ENCODE assay signal across 10 mouse cellular contexts in genomic region chr17:27047762-27048444, GRCm38 (mm10). TPM values are rescaled to one million over a fixed set of nuclear protein-coding genes. Genes with fewer than 3 reads are reported as not detected.
DNase-seq lines count a peak whose midpoint lies in the region; ATAC-seq and TF ChIP-seq lines count a peak whose summit lies in the region.
"Had no signal": no experiment of that assay in that cellular context is flagged by ENCODE, and none has a peak within 500 bp of the region (broad histone marks: within the 10 kb centered on the region; RNA-seq: fewer than 3 reads in every experiment).

No protein-coding gene starts in this region.

- no peaks in the 10 kb centered on the region for H3K27me3 ChIP-seq in heart, embryonic 15.5 days
- no peaks in the 10 kb centered on the region for H3K27me3 ChIP-seq in testis, adult 2 months (ENCODE audit: control insufficient read depth, insufficient read depth, low read length)
- no peaks in the 10 kb centered on the region for H3K27me3 ChIP-seq in heart, embryonic 16.5 days (ENCODE audit: control insufficient read depth, insufficient read depth, low read length)
- H3K27me3 ChIP-seq in stomach, embryonic 16.5 days (ENCODE audit: control insufficient read depth, insufficient read depth, low read length), result no peaks in the 10 kb centered on the region

- H3K9me3 ChIP-seq in heart, embryonic 15.5 days (replicated peaks), result no peaks in the 10 kb centered on the region
- no peaks in the 10 kb centered on the region for H3K9me3 ChIP-seq in heart, embryonic 16.5 days (replicated peaks; ENCODE audit: control insufficient read depth, low read length)
- no peaks in the 10 kb centered on the region for H3K9me3 ChIP-seq in stomach, embryonic 16.5 days (replicated peaks; ENCODE audit: control insufficient read depth, low read length)

- H3K4me1 ChIP-seq in heart, embryonic 15.5 days (replicated peaks), result peaks cover 26% of the 10 kb centered on the region
- peaks cover 29% of the 10 kb centered on the region for H3K4me1 ChIP-seq in testis, adult 2 months (ENCODE audit: control insufficient read depth, insufficient read depth, low read length)
- peaks cover 11% of the 10 kb centered on the region for H3K4me1 ChIP-seq in heart, embryonic 16.5 days (ENCODE audit: control insufficient read depth, insufficient read depth, low read length)
- H3K4me1 ChIP-seq in stomach, embryonic 16.5 days (ENCODE audit: control insufficient read depth, insufficient read depth, low read length), result peaks cover 18% of the 10 kb centered on the region

- H3K9ac ChIP-seq in heart, embryonic 15.5 days, result no peak overlapping the region
- H3K9ac ChIP-seq in heart, embryonic 16.5 days (ENCODE audit: low read length), result peak overlapping the region; percentile 56
- H3K9ac ChIP-seq in stomach, embryonic 16.5 days (ENCODE audit: low read length), result peak overlapping the region; percentile 48; the same call in 1 of the 2 replicates

- H3K4me2 ChIP-seq in heart, embryonic 15.5 days, result no peak overlapping the region
- no peak overlapping the region for H3K4me2 ChIP-seq in heart, embryonic 16.5 days (ENCODE audit: low read depth, low read length)
- no peak overlapping the region for H3K4me2 ChIP-seq in stomach, embryonic 16.5 days (ENCODE audit: low read depth, low read length)

- 75% methylated on average over 14 of the region's 14 CpGs for WGBS in heart, embryonic 15.5 days
- WGBS in heart, embryonic 16.5 days, result 80% methylated on average over 14 of the region's 14 CpGs
- 62% methylated on average over 14 of the region's 14 CpGs for WGBS in stomach, embryonic 16.5 days

- DNase-seq in heart, postnatal 4 days, result no peak
- no peak for DNase-seq in testis, postnatal 14 days (ENCODE audit: low spot score)
- DNase-seq in cerebellum, adult 11-12 months, result no peak
- no peak for DNase-seq in cerebellum, adult 8-10 months

- H3K4me3 ChIP-seq in heart, embryonic 15.5 days, result no peak overlapping the region
- no peak overlapping the region for H3K4me3 ChIP-seq in testis, adult 2 months (ENCODE audit: control insufficient read depth, low read depth, low read length)
- H3K4me3 ChIP-seq in heart, embryonic 16.5 days (ENCODE audit: low read length), result no peak overlapping the region
- no peak overlapping the region for H3K4me3 ChIP-seq in stomach, embryonic 16.5 days (replicated peaks; ENCODE audit: low read length)

- TF ChIP-seq POLR2A in testis, adult 2 months (IDR thresholded peaks at IDR 0.05; ENCODE audit: control insufficient read depth, low read depth, low read length), result no peak

- TF ChIP-seq CTCF in testis, adult 2 months (IDR thresholded peaks at IDR 0.05; ENCODE audit: control insufficient read depth, insufficient read depth, insufficient replicate concordance, low read depth, low read length), result peak; percentile 93

- H3K27ac ChIP-seq in heart, embryonic 15.5 days, result peak overlapping the region; percentile 53
- peak overlapping the region; percentile 61 for H3K27ac ChIP-seq in testis, adult 2 months (ENCODE audit: control insufficient read depth, insufficient read depth, low read depth, low read length)
- peak overlapping the region; percentile 62 for H3K27ac ChIP-seq in heart, embryonic 16.5 days (ENCODE audit: low read length)
- H3K27ac ChIP-seq in stomach, embryonic 16.5 days (ENCODE audit: low read length), result peak overlapping the region; percentile 90

- H3K36me3 ChIP-seq in heart, embryonic 15.5 days, result no peaks in the 10 kb centered on the region
- no peaks in the 10 kb centered on the region for H3K36me3 ChIP-seq in testis, adult 2 months (ENCODE audit: control insufficient read depth, insufficient read depth, low read length)
- H3K36me3 ChIP-seq in heart, embryonic 16.5 days (ENCODE audit: control insufficient read depth, insufficient read depth), result no peaks in the 10 kb centered on the region
- H3K36me3 ChIP-seq in stomach, embryonic 16.5 days (ENCODE audit: control insufficient read depth, insufficient read depth, low read length), result no peaks in the 10 kb centered on the region

- ATAC-seq in heart, embryonic 15.5 days (replicated peaks; ENCODE audit: insufficient number of reproducible peaks, insufficient read depth, low FRiP score, low read depth), result no peak
- ATAC-seq in heart, embryonic 16.5 days (replicated peaks; ENCODE audit: extremely low read depth, insufficient read depth, low FRiP score), result no peak
- peak; percentile 37; the same call in 1 of the 2 replicates for ATAC-seq in stomach, embryonic 16.5 days (ENCODE audit: insufficient read depth, low FRiP score)
- ATAC-seq: activated CD4-positive, CD25-positive, alpha-beta regulatory T cell, adult 4 months; midbrain, embryonic 16.5 days had no signal

RNA-seq across cellular contexts. Expression of gene Itpr3, which starts 9.2 kb away (rescaled TPM):
- 1.4 and 2.8 TPM in 2 replicates for polyA plus RNA-seq in heart, embryonic 15.5 days (2015; fragmentation: Nextera tagmentation; extraction: Ambion mirVana)
- total RNA-seq in heart, postnatal 4 days (2021), result 1 to 10 TPM; 7.5 to 8.2 TPM
- polyA plus RNA-seq in testis, adult 2 months (2012; rRNA removed), result 32.7 and 34.2 TPM in 2 replicates
- polyA plus RNA-seq in heart, embryonic 16.5 days (2015; fragmentation: Nextera tagmentation; extraction: Ambion mirVana), result 2.2 and 2.6 TPM in 2 replicates
- polyA plus RNA-seq in stomach, embryonic 16.5 days (2015; fragmentation: Nextera tagmentation; extraction: Ambion mirVana), result 15.0 and 16.7 TPM in 2 replicates

RNA-seq across cellular contexts. Expression of gene Bak1, which starts 19.1 kb away (rescaled TPM):
- polyA plus RNA-seq in heart, embryonic 15.5 days (2015; fragmentation: Nextera tagmentation; extraction: Ambion mirVana), result 4.7 and 5.7 TPM in 2 replicates
- 10 to 100 TPM; 46.8 to 52.4 TPM for total RNA-seq in heart, postnatal 4 days (2021)
- 14.3 and 18.3 TPM in 2 replicates for polyA plus RNA-seq in testis, adult 2 months (2012; rRNA removed)
- polyA plus RNA-seq in heart, embryonic 16.5 days (2015; fragmentation: Nextera tagmentation; extraction: Ambion mirVana), result 5.8 and 6.2 TPM in 2 replicates
- 6.7 and 7.0 TPM in 2 replicates for polyA plus RNA-seq in stomach, embryonic 16.5 days (2015; fragmentation: Nextera tagmentation; extraction: Ambion mirVana)
